Mouse (Mus musculus): Measurements from ENCODE around the gene Kirrel. TPM values are rescaled to one million over a fixed set of nuclear protein-coding genes. Genes with fewer than 3 reads are reported as not detected.

The Kirrel gene
- polyA plus RNA-seq, 1 experiment: 6.0 TPM

- DNase-seq (ENCODE audit: low read depth in 1 of 2, low spot score in 2 of 2): no peak
- Histone ChIP-seq H3K27me3 (ENCODE audit: control insufficient read depth, insufficient read depth, low read length) (peaks cover 17% of the 10 kb centered on the region), H3K4me3 (ENCODE audit: extremely low read depth, insufficient read depth, insufficient read length) (peak overlapping the region; percentile 41; the same call in 1 of the 2 replicates), H3K27ac (ENCODE audit: insufficient read depth, low read length) (no peak overlapping the region), H3K4me1 (ENCODE audit: control insufficient read depth, insufficient read depth, insufficient read length) (no peaks in the 10 kb centered on the region), H3K36me3 (ENCODE audit: control insufficient read depth, insufficient read depth, low read length) (no peaks in the 10 kb centered on the region)
- TF ChIP-seq POLR2A (IDR thresholded peaks at IDR 0.05; ENCODE audit: low read depth, low read length) (no peak), CTCF (IDR thresholded peaks at IDR 0.05; ENCODE audit: extremely low read depth, insufficient read depth, insufficient read length, insufficient replicate concordance) (no peak)
- 7% methylated on average over 25 of the region's 25 CpGs for WGBS
Observed at GRCm38 (mm10) chr3:87174769-87175437, 356 bp upstream of the Kirrel start.

- no peaks in the 10 kb centered on the region for H3K4me1 ChIP-seq (ENCODE audit: control insufficient read depth, insufficient read depth, insufficient read length)
- TF ChIP-seq CTCF (IDR thresholded peaks at IDR 0.05; ENCODE audit: extremely low read depth, insufficient read depth, insufficient read length, insufficient replicate concordance) (no peak), POLR2A (IDR thresholded peaks at IDR 0.05; ENCODE audit: low read depth, low read length) (no peak)
- no peak for DNase-seq (ENCODE audit: low read depth in 1 of 2, low spot score in 2 of 2)
- peak overlapping the region; percentile 41; the same call in 1 of the 2 replicates for H3K4me3 ChIP-seq (ENCODE audit: extremely low read depth, insufficient read depth, insufficient read length)
- H3K27ac ChIP-seq (ENCODE audit: insufficient read depth, low read length): no peak overlapping the region
- no peaks in the 10 kb centered on the region for H3K36me3 ChIP-seq (ENCODE audit: control insufficient read depth, insufficient read depth, low read length)
- H3K27me3 ChIP-seq (ENCODE audit: control insufficient read depth, insufficient read depth, low read length): peaks cover 17% of the 10 kb centered on the region
- WGBS: 41% methylated on average over 8 of the region's 8 CpGs
Observed at GRCm38 (mm10) chr3:87173486-87174085, 961 bp downstream of the Kirrel start.

- 71% methylated on average over 2 of the region's 2 CpGs for WGBS
- H3K4me3 ChIP-seq (ENCODE audit: extremely low read depth, insufficient read depth, insufficient read length): no peak overlapping the region
- DNase-seq (ENCODE audit: low read depth in 1 of 2, low spot score in 2 of 2): no peak
- no peaks in the 10 kb centered on the region for H3K4me1 ChIP-seq (ENCODE audit: control insufficient read depth, insufficient read depth, insufficient read length)
- no peaks in the 10 kb centered on the region for H3K36me3 ChIP-seq (ENCODE audit: control insufficient read depth, insufficient read depth, low read length)
- TF ChIP-seq CTCF (IDR thresholded peaks at IDR 0.05; ENCODE audit: extremely low read depth, insufficient read depth, insufficient read length, insufficient replicate concordance): no peak
- H3K27me3 ChIP-seq (ENCODE audit: control insufficient read depth, insufficient read depth, low read length): peaks cover 17% of the 10 kb centered on the region
- H3K27ac ChIP-seq (ENCODE audit: insufficient read depth, low read length): peak overlapping the region; percentile 25; the same call in 1 of the 2 replicates
Observed at GRCm38 (mm10) chr3:87173103-87173444, 1.5 kb downstream of the Kirrel start.

GRCm38 (mm10) chr3:87172351-87173102, 2.0 kb downstream of the Kirrel start:
- DNase-seq (ENCODE audit: low read depth in 1 of 2, low spot score in 2 of 2): no peak
- Histone ChIP-seq H3K4me1 (ENCODE audit: control insufficient read depth, insufficient read depth, insufficient read length) (no peaks in the 10 kb centered on the region), H3K36me3 (ENCODE audit: control insufficient read depth, insufficient read depth, low read length) (no peaks in the 10 kb centered on the region), H3K27me3 (ENCODE audit: control insufficient read depth, insufficient read depth, low read length) (peaks cover 17% of the 10 kb centered on the region), H3K27ac (ENCODE audit: insufficient read depth, low read length) (peak overlapping the region; percentile 25), H3K4me3 (ENCODE audit: extremely low read depth, insufficient read depth, insufficient read length) (peak overlapping the region; percentile 26; the same call in 1 of the 2 replicates)
- 33% methylated on average over 15 of the region's 15 CpGs for WGBS
- TF ChIP-seq CTCF (IDR thresholded peaks at IDR 0.05; ENCODE audit: extremely low read depth, insufficient read depth, insufficient read length, insufficient replicate concordance) (no peak), POLR2A (IDR thresholded peaks at IDR 0.05; ENCODE audit: low read depth, low read length) (no peak)

GRCm38 (mm10) chr3:87171201-87172100, 3.1 kb downstream of the Kirrel start:
- TF ChIP-seq POLR2A (IDR thresholded peaks at IDR 0.05; ENCODE audit: low read depth, low read length) (no peak), CTCF (IDR thresholded peaks at IDR 0.05; ENCODE audit: extremely low read depth, insufficient read depth, insufficient read length, insufficient replicate concordance) (no peak)
- Histone ChIP-seq H3K4me1 (ENCODE audit: control insufficient read depth, insufficient read depth, insufficient read length) (no peaks in the 10 kb centered on the region), H3K4me3 (ENCODE audit: extremely low read depth, insufficient read depth, insufficient read length) (no peak overlapping the region), H3K27me3 (ENCODE audit: control insufficient read depth, insufficient read depth, low read length) (peaks cover 17% of the 10 kb centered on the region), H3K36me3 (ENCODE audit: control insufficient read depth, insufficient read depth, low read length) (no peaks in the 10 kb centered on the region), H3K27ac (ENCODE audit: insufficient read depth, low read length) (no peak overlapping the region)
- no peak for DNase-seq (ENCODE audit: low read depth in 1 of 2, low spot score in 2 of 2)
- WGBS: 62% methylated on average over 13 of the region's 13 CpGs

- Histone ChIP-seq H3K27me3 (ENCODE audit: control insufficient read depth, insufficient read depth, low read length) (peaks cover 10% of the 10 kb centered on the region), H3K36me3 (ENCODE audit: control insufficient read depth, insufficient read depth, low read length) (no peaks in the 10 kb centered on the region), H3K27ac (ENCODE audit: insufficient read depth, low read length) (no peak overlapping the region), H3K4me1 (ENCODE audit: control insufficient read depth, insufficient read depth, insufficient read length) (no peaks in the 10 kb centered on the region), H3K4me3 (ENCODE audit: extremely low read depth, insufficient read depth, insufficient read length) (no peak overlapping the region)
- DNase-seq (ENCODE audit: low read depth in 1 of 2, low spot score in 2 of 2): no peak
- TF ChIP-seq POLR2A (IDR thresholded peaks at IDR 0.05; ENCODE audit: low read depth, low read length): no peak
- TF ChIP-seq CTCF (IDR thresholded peaks at IDR 0.05; ENCODE audit: extremely low read depth, insufficient read depth, insufficient read length, insufficient replicate concordance): no peak
- WGBS: 79% methylated on average over 5 of the region's 5 CpGs
Observed at GRCm38 (mm10) chr3:87169402-87170015, 5.0 kb downstream of the Kirrel start.

Data from spleen, adult 2 months (tissue).